Mouse (Mus musculus): ENCODE measurements around the gene Rassf8. TPM values are rescaled to one million over a fixed set of nuclear protein-coding genes. Genes with fewer than 3 reads are reported as not detected.

Gene Rassf8
- polyA plus RNA-seq, 1 experiment from 2014 or later = 16.6 TPM

- DNase-seq (ENCODE audit: low spot score) (no peak), ATAC-seq (ENCODE audit: low read depth) (no peak)
- Histone ChIP-seq H3K4me3 (ENCODE audit: low read depth, low read length) (no peak overlapping the region), H3K4me2 (ENCODE audit: low read depth, low read length) (no peak overlapping the region), H3K9me3 (ENCODE audit: control insufficient read depth, low read length) (no peaks in the 10 kb centered on the region), H3K36me3 (ENCODE audit: control insufficient read depth, insufficient read depth, low read length) (no peaks in the 10 kb centered on the region), H3K9ac (ENCODE audit: low read depth, low read length) (no peak overlapping the region), H3K27ac (replicated peaks; ENCODE audit: low read depth, low read length) (no peak overlapping the region), H3K4me1 (ENCODE audit: control insufficient read depth, insufficient read depth, low read length) (no peaks in the 10 kb centered on the region), H3K27me3 (replicated peaks; ENCODE audit: control insufficient read depth, insufficient read depth, low read length) (no peaks in the 10 kb centered on the region)
- 61% methylated on average over 7 of the region's 7 CpGs for WGBS
Observed at GRCm38 (mm10) chr6:145722596-145722995, 24.0 kb upstream of the Rassf8 start.

DNA sequence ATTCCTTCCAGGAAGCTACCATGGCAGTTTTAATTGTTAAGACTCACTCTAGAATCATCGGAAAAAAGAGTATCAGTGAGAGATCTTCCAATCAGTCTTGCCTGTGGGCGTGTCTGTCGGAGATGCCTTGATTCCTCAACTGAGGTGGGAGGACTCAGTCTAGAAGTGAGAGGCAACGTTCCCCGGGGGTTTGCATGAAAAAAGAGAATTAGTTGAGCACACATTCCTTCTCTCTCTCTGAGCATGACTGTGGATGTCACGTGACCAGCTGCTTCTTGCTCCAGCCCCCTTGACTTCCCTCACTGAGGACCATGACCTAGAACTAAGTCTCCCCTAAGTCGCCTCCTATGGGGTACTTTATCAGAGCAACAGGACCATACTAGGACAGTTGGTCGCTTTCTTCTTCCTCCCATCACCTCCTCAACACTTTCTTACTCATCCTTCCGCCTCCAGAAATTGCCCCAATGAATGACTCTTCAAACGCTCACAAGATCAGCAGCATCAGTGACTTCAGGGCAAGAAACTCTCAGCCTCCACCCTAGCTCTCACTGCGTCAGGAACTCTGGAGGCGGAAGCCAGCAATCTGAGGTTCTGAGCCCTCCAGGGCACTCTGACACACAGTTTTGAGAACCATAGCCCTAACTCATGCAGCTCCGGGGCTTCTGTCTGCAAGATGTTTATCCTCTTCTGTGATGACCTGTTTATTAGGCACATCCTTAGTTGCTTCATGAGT lies 23.3 kb upstream of the Rassf8 start:
- Histone ChIP-seq H3K4me3 (ENCODE audit: low read depth, low read length) (no peak overlapping the region), H3K27ac (replicated peaks; ENCODE audit: low read depth, low read length) (no peak overlapping the region), H3K36me3 (ENCODE audit: control insufficient read depth, insufficient read depth, low read length) (no peaks in the 10 kb centered on the region), H3K9ac (ENCODE audit: low read depth, low read length) (no peak overlapping the region), H3K4me1 (ENCODE audit: control insufficient read depth, insufficient read depth, low read length) (no peaks in the 10 kb centered on the region), H3K4me2 (ENCODE audit: low read depth, low read length) (no peak overlapping the region), H3K27me3 (replicated peaks; ENCODE audit: control insufficient read depth, insufficient read depth, low read length) (no peaks in the 10 kb centered on the region), H3K9me3 (ENCODE audit: control insufficient read depth, low read length) (no peaks in the 10 kb centered on the region)
- ATAC-seq (ENCODE audit: low read depth) (no peak), DNase-seq (ENCODE audit: low spot score) (no peak)
- WGBS = 75% methylated on average over 13 of the region's 13 CpGs

DNA sequence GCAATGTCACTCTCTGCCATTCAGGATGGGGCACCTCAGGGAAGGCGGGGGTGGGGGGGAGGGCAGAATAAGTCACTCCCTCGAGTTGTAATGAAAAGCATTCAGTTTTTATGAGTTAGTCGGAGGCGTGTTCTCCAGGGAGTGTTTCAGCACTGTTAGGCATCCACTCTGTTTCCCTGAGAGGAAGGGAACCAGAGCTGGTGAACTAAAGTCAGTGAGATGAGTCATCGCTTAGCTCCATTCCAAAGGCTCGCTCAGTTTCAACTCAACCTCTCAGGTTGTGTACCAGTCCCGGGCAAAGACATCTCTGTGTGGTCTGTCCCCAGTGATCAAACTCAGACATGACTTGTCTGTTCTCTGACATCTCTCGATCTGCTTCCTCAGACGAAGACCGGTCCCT lies 20.7 kb upstream of the Rassf8 start:
- Histone ChIP-seq H3K36me3 (ENCODE audit: control insufficient read depth, insufficient read depth, low read length) (no peaks in the 10 kb centered on the region), H3K4me3 (ENCODE audit: low read depth, low read length) (no peak overlapping the region), H3K27me3 (replicated peaks; ENCODE audit: control insufficient read depth, insufficient read depth, low read length) (no peaks in the 10 kb centered on the region), H3K27ac (replicated peaks; ENCODE audit: low read depth, low read length) (no peak overlapping the region), H3K9ac (ENCODE audit: low read depth, low read length) (no peak overlapping the region), H3K4me2 (ENCODE audit: low read depth, low read length) (no peak overlapping the region), H3K4me1 (ENCODE audit: control insufficient read depth, insufficient read depth, low read length) (no peaks in the 10 kb centered on the region), H3K9me3 (ENCODE audit: control insufficient read depth, low read length) (no peaks in the 10 kb centered on the region)
- ATAC-seq (ENCODE audit: low read depth) (no peak), DNase-seq (ENCODE audit: low spot score) (peak; percentile 26)
- 64% methylated on average over 10 of the region's 10 CpGs for WGBS

GRCm38 (mm10) chr6:145726986-145727385 lies 19.6 kb upstream of the Rassf8 start:
- ATAC-seq (ENCODE audit: low read depth) (no peak), DNase-seq (ENCODE audit: low spot score) (no peak)
- no peak overlapping the region for H3K4me3 ChIP-seq (ENCODE audit: low read depth, low read length)
- no peaks in the 10 kb centered on the region for H3K27me3 ChIP-seq (replicated peaks; ENCODE audit: control insufficient read depth, insufficient read depth, low read length)
- H3K9me3 ChIP-seq (ENCODE audit: control insufficient read depth, low read length) = no peaks in the 10 kb centered on the region
- no peaks in the 10 kb centered on the region for H3K36me3 ChIP-seq (ENCODE audit: control insufficient read depth, insufficient read depth, low read length)
- no peaks in the 10 kb centered on the region; the same call in 1 of the 2 replicates for H3K4me1 ChIP-seq (ENCODE audit: control insufficient read depth, insufficient read depth, low read length)
- H3K4me2 ChIP-seq (ENCODE audit: low read depth, low read length) = no peak overlapping the region
- 50% methylated on average over 5 of the region's 5 CpGs for WGBS
- H3K9ac ChIP-seq (ENCODE audit: low read depth, low read length) = no peak overlapping the region
- H3K27ac ChIP-seq (replicated peaks; ENCODE audit: low read depth, low read length) = no peak overlapping the region

- 55% methylated on average over 5 of the region's 5 CpGs for WGBS
- no peak overlapping the region for H3K27ac ChIP-seq (replicated peaks; ENCODE audit: low read depth, low read length)
- peaks cover 12% of the 10 kb centered on the region for H3K4me1 ChIP-seq (ENCODE audit: control insufficient read depth, insufficient read depth, low read length)
- H3K27me3 ChIP-seq (replicated peaks; ENCODE audit: control insufficient read depth, insufficient read depth, low read length) = no peaks in the 10 kb centered on the region
- DNase-seq (ENCODE audit: low spot score) (no peak), ATAC-seq (ENCODE audit: low read depth) (no peak)
- H3K9ac ChIP-seq (ENCODE audit: low read depth, low read length) = no peak overlapping the region
- no peaks in the 10 kb centered on the region for H3K36me3 ChIP-seq (ENCODE audit: control insufficient read depth, insufficient read depth, low read length)
- no peak overlapping the region for H3K4me3 ChIP-seq (ENCODE audit: low read depth, low read length)
- no peaks in the 10 kb centered on the region for H3K9me3 ChIP-seq (ENCODE audit: control insufficient read depth, low read length)
- H3K4me2 ChIP-seq (ENCODE audit: low read depth, low read length) = no peak overlapping the region
Observed at GRCm38 (mm10) chr6:145732868-145733267, 13.7 kb upstream of the Rassf8 start.

DNA sequence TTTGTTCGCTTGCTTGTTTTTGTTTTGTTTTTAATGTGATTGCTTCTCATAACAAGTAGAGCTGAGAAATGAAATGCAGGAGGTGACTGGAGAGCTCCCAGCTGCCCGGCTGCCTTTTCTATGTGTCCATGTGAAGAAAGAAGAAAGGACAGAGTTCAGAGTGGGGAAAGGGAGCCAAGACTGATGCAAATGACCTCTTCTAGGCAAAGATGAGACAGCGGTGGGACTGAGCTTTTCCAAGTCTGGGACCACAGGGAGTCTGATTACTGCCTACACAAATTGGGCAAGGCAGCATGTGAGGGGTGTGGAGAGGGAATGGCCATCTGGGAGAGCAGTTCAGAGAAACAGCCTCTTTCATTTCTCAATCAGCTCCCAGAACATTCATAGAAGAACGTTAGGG lies 13.3 kb upstream of the Rassf8 start:
- Histone ChIP-seq H3K4me2 (ENCODE audit: low read depth, low read length) (no peak overlapping the region), H3K4me3 (ENCODE audit: low read depth, low read length) (no peak overlapping the region), H3K9me3 (ENCODE audit: control insufficient read depth, low read length) (no peaks in the 10 kb centered on the region), H3K27me3 (replicated peaks; ENCODE audit: control insufficient read depth, insufficient read depth, low read length) (no peaks in the 10 kb centered on the region), H3K4me1 (ENCODE audit: control insufficient read depth, insufficient read depth, low read length) (peaks cover 12% of the 10 kb centered on the region), H3K27ac (replicated peaks; ENCODE audit: low read depth, low read length) (no peak overlapping the region), H3K36me3 (ENCODE audit: control insufficient read depth, insufficient read depth, low read length) (no peaks in the 10 kb centered on the region), H3K9ac (ENCODE audit: low read depth, low read length) (no peak overlapping the region)
- DNase-seq (ENCODE audit: low spot score) (no peak), ATAC-seq (ENCODE audit: low read depth) (no peak)
- WGBS = 70% methylated on average over 4 of the region's 4 CpGs

- peak; percentile 28 for DNase-seq (ENCODE audit: low spot score)
- Histone ChIP-seq H3K4me2 (ENCODE audit: low read depth, low read length) (no peak overlapping the region), H3K9ac (ENCODE audit: low read depth, low read length) (no peak overlapping the region), H3K36me3 (ENCODE audit: control insufficient read depth, insufficient read depth, low read length) (no peaks in the 10 kb centered on the region), H3K4me1 (ENCODE audit: control insufficient read depth, insufficient read depth, low read length) (peaks cover 12% of the 10 kb centered on the region), H3K4me3 (ENCODE audit: low read depth, low read length) (no peak overlapping the region), H3K27me3 (replicated peaks; ENCODE audit: control insufficient read depth, insufficient read depth, low read length) (no peaks in the 10 kb centered on the region), H3K9me3 (ENCODE audit: control insufficient read depth, low read length) (no peaks in the 10 kb centered on the region), H3K27ac (replicated peaks; ENCODE audit: low read depth, low read length) (no peak overlapping the region)
- ATAC-seq (ENCODE audit: low read depth) = no peak; the same call in 1 of the 2 replicates
- WGBS = 44% methylated on average over 5 of the region's 5 CpGs
Observed at GRCm38 (mm10) chr6:145733911-145734310, 12.6 kb upstream of the Rassf8 start.

- H3K9ac ChIP-seq (ENCODE audit: low read depth, low read length) = no peak overlapping the region
- 50% methylated on average over 2 of the region's 2 CpGs for WGBS
- no peak overlapping the region; the same call in 1 of the 2 replicates for H3K27ac ChIP-seq (replicated peaks; ENCODE audit: low read depth, low read length)
Observed at GRCm38 (mm10) chr6:145736099-145736498, 10.4 kb upstream of the Rassf8 start.

GRCm38 (mm10) chr6:145739231-145739630 lies 7.3 kb upstream of the Rassf8 start:
- DNase-seq (ENCODE audit: low spot score) (no peak), ATAC-seq (ENCODE audit: low read depth) (no peak)
- Histone ChIP-seq H3K4me1 (ENCODE audit: control insufficient read depth, insufficient read depth, low read length) (peaks cover 7% of the 10 kb centered on the region), H3K36me3 (ENCODE audit: control insufficient read depth, insufficient read depth, low read length) (no peaks in the 10 kb centered on the region), H3K4me2 (ENCODE audit: low read depth, low read length) (no peak overlapping the region), H3K9me3 (ENCODE audit: control insufficient read depth, low read length) (no peaks in the 10 kb centered on the region), H3K27ac (replicated peaks; ENCODE audit: low read depth, low read length) (no peak overlapping the region), H3K9ac (ENCODE audit: low read depth, low read length) (no peak overlapping the region), H3K27me3 (replicated peaks; ENCODE audit: control insufficient read depth, insufficient read depth, low read length) (no peaks in the 10 kb centered on the region), H3K4me3 (ENCODE audit: low read depth, low read length) (no peak overlapping the region)
- 66% methylated on average over 6 of the region's 6 CpGs for WGBS

More at GRCm38 (mm10) chr6:145736099-145736498, 10.4 kb upstream of the Rassf8 start:
- no peaks in the 10 kb centered on the region for H3K27me3 ChIP-seq (replicated peaks; ENCODE audit: control insufficient read depth, insufficient read depth, low read length)
- peaks cover 12% of the 10 kb centered on the region for H3K4me1 ChIP-seq (ENCODE audit: control insufficient read depth, insufficient read depth, low read length)
- H3K4me3 ChIP-seq (ENCODE audit: low read depth, low read length) = no peak overlapping the region
- H3K9me3 ChIP-seq (ENCODE audit: control insufficient read depth, low read length) = no peaks in the 10 kb centered on the region
- no peaks in the 10 kb centered on the region for H3K36me3 ChIP-seq (ENCODE audit: control insufficient read depth, insufficient read depth, low read length)
- no peak overlapping the region for H3K4me2 ChIP-seq (ENCODE audit: low read depth, low read length)
- no peak for ATAC-seq (ENCODE audit: low read depth)
- DNase-seq (ENCODE audit: low spot score) = no peak

Measured in embryonic facial prominence, embryonic 14.5 days (tissue).